Mouse (Mus musculus) megakaryocyte, embryonic 14.5 days (primary cell): ENCODE measurements around the gene 2410004B18Rik. TPM values are rescaled to one million over a fixed set of nuclear protein-coding genes. Genes with fewer than 3 reads are reported as not detected.
"Not testable (repeated sequence)": the region's sequence is repeated elsewhere in the genome, so short reads cannot be mapped to it uniquely, and the experiment has no call there.

Experiments used
- H3K27me3 ChIP-seq: replicated peaks from 2 replicates; pipeline ENCODE3; 2012; ENCODE audit warnings: inconsistent platforms
- H3K36me3 ChIP-seq: replicated peaks from 2 replicates; pipeline ENCODE3; 2012; ENCODE audit warnings: low read length, inconsistent platforms, mixed read lengths
- H3K4me1 ChIP-seq: 2 replicates; pipeline ENCODE4 v1.6.1; 2012; ENCODE audit warnings: inconsistent platforms
- H3K4me3 ChIP-seq: replicated peaks from 2 replicates; pipeline ENCODE3; 2012; ENCODE audit warnings: moderate library complexity, mild to moderate bottlenecking, inconsistent platforms
- H3K9me3 ChIP-seq: 2 replicates; pipeline ENCODE4 v1.6.1; 2012; ENCODE audit warnings: inconsistent platforms
- FLI1 ChIP-seq: IDR thresholded peaks from 2 replicates; pipeline ENCODE4 v1.6.1; 2012; ENCODE audit warnings: low read length, inconsistent platforms, mixed read lengths
- GATA1 ChIP-seq: IDR thresholded peaks from 3 replicates; pipeline ENCODE4 v1.6.1; 2012; ENCODE audit warnings: mixed read lengths, low read length, inconsistent platforms, borderline replicate concordance
- polyA plus RNA-seq: library from polyadenylated mRNA; stranded (reverse); fragments of >175 nt; gene quantifications from 2 replicates; pipeline ENCODE4 v1.2.3, GENCODE M21; 2012; ENCODE audit warnings: low replicate concordance; ENCODE audit not compliant: insufficient read depth

The 2410004B18Rik gene
- polyA plus RNA-seq, 1 experiment = 30.4 TPM

- Histone ChIP-seq H3K4me1 (peaks cover 35% of the 10 kb centered on the region), H3K27me3 (peaks cover 14% of the 10 kb centered on the region), H3K9me3 (peaks cover 2% of the 10 kb centered on the region; the same call in 1 of the 2 replicates), H3K36me3 (no peaks in the 10 kb centered on the region), H3K4me3 (peak overlapping the region; percentile 87)
- TF ChIP-seq FLI1 (no peak), GATA1 (no peak)
Observed at GRCm38 (mm10) chr3:145963101-145964017, 25.5 kb downstream of the 2410004B18Rik start.

GRCm38 (mm10) chr3:145964018-145964387 is 26.2 kb downstream of the 2410004B18Rik start:
- H3K36me3 ChIP-seq = no peaks in the 10 kb centered on the region
- no peaks in the 10 kb centered on the region for H3K9me3 ChIP-seq
- H3K4me1 ChIP-seq = peaks cover 39% of the 10 kb centered on the region
- H3K27me3 ChIP-seq = peaks cover 14% of the 10 kb centered on the region
- H3K4me3 ChIP-seq = peak overlapping the region; percentile 87
- TF ChIP-seq FLI1 (no peak), GATA1 (no peak)

- Histone ChIP-seq H3K27me3 (peaks cover 14% of the 10 kb centered on the region), H3K4me1 (peaks cover 44% of the 10 kb centered on the region), H3K9me3 (no peaks in the 10 kb centered on the region), H3K4me3 (peak overlapping the region; percentile 81), H3K36me3 (no peaks in the 10 kb centered on the region)
- TF ChIP-seq FLI1 = no peak
- no peak for TF ChIP-seq GATA1
Observed at GRCm38 (mm10) chr3:145964473-145964872, 26.7 kb downstream of the 2410004B18Rik start.

- not testable (repeated sequence) for H3K4me3 ChIP-seq, H3K36me3 ChIP-seq, H3K9me3 ChIP-seq
- peaks cover 39% of the 10 kb centered on the region for H3K4me1 ChIP-seq
- H3K27me3 ChIP-seq = peaks cover 14% of the 10 kb centered on the region
Observed at GRCm38 (mm10) chr3:145965583-145965982, 27.8 kb downstream of the 2410004B18Rik start.

- H3K9me3 ChIP-seq = peaks cover 5% of the 10 kb centered on the region; the same call in 1 of the 2 replicates
- no peaks in the 10 kb centered on the region for H3K36me3 ChIP-seq
- peaks cover 39% of the 10 kb centered on the region for H3K4me1 ChIP-seq
- H3K27me3 ChIP-seq = peaks cover 18% of the 10 kb centered on the region
- TF ChIP-seq FLI1 = no peak
- no peak for TF ChIP-seq GATA1
- no peak overlapping the region for H3K4me3 ChIP-seq
Observed at GRCm38 (mm10) chr3:145966806-145967205, 29.0 kb downstream of the 2410004B18Rik start.

- TF ChIP-seq FLI1 = no peak
- TF ChIP-seq GATA1 = no peak
- Histone ChIP-seq H3K36me3 (no peaks in the 10 kb centered on the region), H3K4me1 (peaks cover 27% of the 10 kb centered on the region), H3K9me3 (peaks cover 21% of the 10 kb centered on the region), H3K4me3 (peak overlapping the region; percentile 71), H3K27me3 (peaks cover 7% of the 10 kb centered on the region)
Observed at GRCm38 (mm10) chr3:145969031-145969501, 31.3 kb downstream of the 2410004B18Rik start.

GRCm38 (mm10) chr3:145971501-145971900 is 33.7 kb downstream of the 2410004B18Rik start:
- no peak for TF ChIP-seq FLI1
- TF ChIP-seq GATA1 = no peak
- Histone ChIP-seq H3K27me3 (peaks cover 7% of the 10 kb centered on the region), H3K4me1 (peaks cover 13% of the 10 kb centered on the region), H3K9me3 (peaks cover 41% of the 10 kb centered on the region), H3K36me3 (no peaks in the 10 kb centered on the region), H3K4me3 (no peak overlapping the region)

- Histone ChIP-seq H3K4me3 (no peak overlapping the region), H3K36me3 (no peaks in the 10 kb centered on the region), H3K4me1 (no peaks in the 10 kb centered on the region), H3K9me3 (peaks cover 63% of the 10 kb centered on the region), H3K27me3 (peaks cover 9% of the 10 kb centered on the region)
- TF ChIP-seq GATA1 (no peak), FLI1 (no peak)
Observed at GRCm38 (mm10) chr3:145974986-145975385, 37.2 kb downstream of the 2410004B18Rik start.

GRCm38 (mm10) chr3:145985333-145985925 is 47.6 kb downstream of the 2410004B18Rik start:
- H3K27me3 ChIP-seq = peaks cover 61% of the 10 kb centered on the region
- TF ChIP-seq FLI1 (no peak), GATA1 (no peak)
- H3K9me3 ChIP-seq = peaks cover 16% of the 10 kb centered on the region
- H3K4me3 ChIP-seq = no peak overlapping the region
- H3K36me3 ChIP-seq = no peaks in the 10 kb centered on the region
- peaks cover 31% of the 10 kb centered on the region for H3K4me1 ChIP-seq

- no peak for TF ChIP-seq GATA1
- TF ChIP-seq FLI1 = no peak
- H3K4me3 ChIP-seq = no peak overlapping the region
- H3K9me3 ChIP-seq = peaks cover 10% of the 10 kb centered on the region
- H3K27me3 ChIP-seq = peaks cover 54% of the 10 kb centered on the region
- H3K36me3 ChIP-seq = no peaks in the 10 kb centered on the region
- H3K4me1 ChIP-seq = peaks cover 33% of the 10 kb centered on the region
Observed at GRCm38 (mm10) chr3:145986317-145987001, 48.6 kb downstream of the 2410004B18Rik start.
